Mouse (Mus musculus) liver, postnatal 0 days (tissue): Measurements from ENCODE around the gene Zfp68. TPM values are rescaled to one million over a fixed set of nuclear protein-coding genes. Genes with fewer than 3 reads are reported as not detected.
"Not testable (repeated sequence)": the region's sequence is repeated elsewhere in the genome, so short reads cannot be mapped to it uniquely, and the experiment has no call there.

ENCODE experiments used
- ATAC-seq: fragments of 200-750 bp; cut with Nextera tagmentation; 2 replicates; pipeline ENCODE4 v1.8.0; 2017; ENCODE audit warnings: mild to moderate bottlenecking, moderate library complexity
- DNase-seq: peaks from one replicate; pipeline ENCODE4 v3.0.0-alpha.2; 2016
- H3K27ac ChIP-seq: fragments of 300-500 bp; sonication (generic); 2 replicates; pipeline ENCODE4 v1.5.1; 2014; ENCODE audit warnings: antibody characterized with exemption, moderate library complexity, mild to moderate bottlenecking, low read depth
- H3K27me3 ChIP-seq: fragments of 300-500 bp; sonication (generic); 2 replicates; pipeline ENCODE4 v1.6.1; 2014; ENCODE audit warnings: low read length, control low read depth, mixed read lengths; ENCODE audit not compliant: insufficient read depth
- H3K36me3 ChIP-seq: fragments of 300-500 bp; sonication (generic); replicated peaks from 2 replicates; pipeline ENCODE4 v1.6.1; 2014; ENCODE audit warnings: mild to moderate bottlenecking, control low read depth, low read length, moderate library complexity, mixed read lengths; ENCODE audit not compliant: insufficient read depth
- H3K4me1 ChIP-seq: fragments of 300-500 bp; sonication (generic); 2 replicates; pipeline ENCODE4 v1.6.1; 2014; ENCODE audit warnings: antibody characterized with exemption, mild to moderate bottlenecking, control low read depth; ENCODE audit not compliant: insufficient read depth
- H3K4me2 ChIP-seq: fragments of 300-500 bp; sonication (generic); 2 replicates; pipeline ENCODE4 v1.6.1; 2014; ENCODE audit warnings: low read depth, mild to moderate bottlenecking, low read length, moderate library complexity, mixed read lengths
- H3K4me3 ChIP-seq: fragments of 300-500 bp; sonication (generic); 2 replicates; pipeline ENCODE4 v1.5.1; 2014; ENCODE audit warnings: low read depth, low read length
- H3K9ac ChIP-seq: fragments of 300-500 bp; sonication (generic); replicated peaks from 2 replicates; pipeline ENCODE4 v1.6.1; 2014; ENCODE audit warnings: mild to moderate bottlenecking, moderate library complexity
- H3K9me3 ChIP-seq: fragments of 300-500 bp; sonication (generic); 2 replicates; pipeline ENCODE4 v1.6.1; 2016; ENCODE audit warnings: mild to moderate bottlenecking, control low read depth, low read length, mixed read lengths
- CTCF ChIP-seq: sonication (generic); IDR thresholded peaks from 2 replicates; pipeline ENCODE4 v1.5.1; 2016; ENCODE audit warnings: antibody characterized with exemption, low read depth
- EP300 ChIP-seq: IDR thresholded peaks from 2 replicates; pipeline ENCODE4 v1.6.1; 2016; ENCODE audit warnings: antibody characterized with exemption, low read depth, mild to moderate bottlenecking
- WGBS: fragments of 180-500 bp; shearing (Covaris S2); extraction: QIAGEN DNeasy Blood & Tissue Kit; methylation state at CpG from one replicate; pipeline ENCODE4 v1.1.7; 2014; ENCODE audit not compliant: insufficient replicate concordance; 5-methylcytosine and 5-hydroxymethylcytosine counted together
- microRNA-seq: library from miRNA; unstranded; fragments of <30 nt; microRNA quantifications from one replicate; pipeline ENCODE4, GENCODE M21; 2016
- polyA plus RNA-seq: library from polyadenylated mRNA; unstranded; fragments of >200 nt; fragmentation: Nextera tagmentation; extraction: Ambion mirVana; gene quantifications from 2 replicates; pipeline ENCODE4 v1.2.1, GENCODE M21; 2015

Zfp68 gene
- polyA plus RNA-seq, 1 experiment from 2014 or later = 12.1 TPM

GRCm38 (mm10) chr5:138618353-138618752 is 1.2 kb downstream of the Zfp68 start:
- no peaks in the 10 kb centered on the region for H3K27me3 ChIP-seq
- H3K4me2 ChIP-seq = peak overlapping the region; percentile 74

GRCm38 (mm10) chr5:138587396-138587795 is 32.2 kb downstream of the Zfp68 start:
- no peak overlapping the region for H3K4me2 ChIP-seq
- H3K27ac ChIP-seq = no peak overlapping the region
- no peak for ATAC-seq
- no peak overlapping the region for H3K4me3 ChIP-seq
- TF ChIP-seq EP300 (no peak), CTCF (no peak)
- H3K27me3 ChIP-seq = no peaks in the 10 kb centered on the region
- WGBS = 84% methylated on average over 6 of the region's 6 CpGs
- H3K9me3 ChIP-seq = peaks cover 3% of the 10 kb centered on the region; the same call in 1 of the 2 replicates
- no peak for DNase-seq
- H3K9ac ChIP-seq = no peak overlapping the region
- no peaks in the 10 kb centered on the region for H3K36me3 ChIP-seq
- no peaks in the 10 kb centered on the region for H3K4me1 ChIP-seq

More at GRCm38 (mm10) chr5:138618353-138618752, 1.2 kb downstream of the Zfp68 start:
- WGBS = 76% methylated on average over 1 of the region's 1 CpGs
- peaks cover 36% of the 10 kb centered on the region for H3K36me3 ChIP-seq
- no peak overlapping the region for H3K9ac ChIP-seq
- H3K4me3 ChIP-seq = peak overlapping the region; percentile 96
- H3K27ac ChIP-seq = no peak overlapping the region
- H3K4me1 ChIP-seq = no peaks in the 10 kb centered on the region; the same call in 1 of the 2 replicates
- ATAC-seq (no peak), DNase-seq (peak; percentile 22)
- TF ChIP-seq CTCF (peak; percentile 64), EP300 (no peak)
- H3K9me3 ChIP-seq = peaks cover 25% of the 10 kb centered on the region

- no peaks in the 10 kb centered on the region for H3K9me3 ChIP-seq
- no peaks in the 10 kb centered on the region for H3K4me1 ChIP-seq
- WGBS = 48% methylated on average over 4 of the region's 4 CpGs
- H3K4me3 ChIP-seq = no peak overlapping the region
- H3K36me3 ChIP-seq = no peaks in the 10 kb centered on the region
- TF ChIP-seq EP300 (no peak), CTCF (peak; percentile 44)
- H3K27me3 ChIP-seq = no peaks in the 10 kb centered on the region
- no peak overlapping the region for H3K9ac ChIP-seq
- H3K4me2 ChIP-seq = no peak overlapping the region
- DNase-seq = no peak
- no peak overlapping the region for H3K27ac ChIP-seq
- no peak for ATAC-seq
Observed at GRCm38 (mm10) chr5:138571623-138572022, 47.9 kb downstream of the Zfp68 start.

- H3K9me3 ChIP-seq, H3K27ac ChIP-seq, H3K4me2 ChIP-seq, H3K27me3 ChIP-seq, H3K36me3 ChIP-seq, H3K4me3 ChIP-seq, H3K4me1 ChIP-seq, ATAC-seq, DNase-seq, H3K9ac ChIP-seq: not testable (repeated sequence)
- 65% methylated on average over 2 of the region's 2 CpGs for WGBS
Observed at GRCm38 (mm10) chr5:138564612-138565011, 54.9 kb downstream of the Zfp68 start, which contains the start of gene 1700123K08Rik. TSS of gene 1700123K08Rik (minus strand) at chr5:138564712.

Small RNA genes lying within 50 kb of the gene (microRNA-seq; reads per million reads assigned to microRNA genes)
- not detected for gene Gm24082

Other genes starting within 250 kb of the Zfp68 start
- gene Zfp157, start 178.3 kb downstream of the Zfp68 start, polyA plus RNA-seq = 4.1 and 4.3 TPM in 2 replicates
- gene 1700123K08Rik, start 55.0 kb downstream of the Zfp68 start, polyA plus RNA-seq = not detected in 2 replicates
- gene A430033K04Rik, start 3.1 kb upstream of the Zfp68 start, polyA plus RNA-seq = 2.6 and 2.7 TPM in 2 replicates
- 15.3 and 19.0 TPM in 2 replicates for gene Fam20c, start 134.8 kb upstream of the Zfp68 start, polyA plus RNA-seq
- gene Gm5294, start 200.3 kb upstream of the Zfp68 start, polyA plus RNA-seq = not detected in 2 replicates